Mouse (Mus musculus) central nervous system, embryonic 11.5 days (tissue): Measurements from ENCODE around the gene Olfr427. TPM values are rescaled to one million over a fixed set of nuclear protein-coding genes. Genes with fewer than 3 reads are reported as not detected.

Experiments used
- polyA plus RNA-seq: library from polyadenylated mRNA; depleted of rRNA; stranded (reverse); fragments of >200 nt; gene quantifications from 2 replicates; pipeline ENCODE4 v1.2.3, GENCODE M21; 2012; rRNA removed

Olfr427 gene
- polyA plus RNA-seq, result not detected in 2 replicates

GRCm38 (mm10) chr1:174096591-174096990, at the start of gene Olfr427:
Gene Olfr427 (plus strand): TSS chr1:174096891.

GRCm38 (mm10) chr1:174048893-174049292, 47.8 kb upstream of the Olfr427 start, which contains the start of gene Olfr432:
Gene Olfr432 (plus strand): TSS chr1:174049205.

GRCm38 (mm10) chr1:174066305-174066704, 30.4 kb upstream of the Olfr427 start, which contains the start of gene Olfr430:
Gene Olfr430 (plus strand): TSS chr1:174066605.

GRCm38 (mm10) chr1:174084031-174084430, 12.7 kb upstream of the Olfr427 start, which contains the start of gene Olfr429:
Gene Olfr429 (plus strand): TSS chr1:174084331.

GRCm38 (mm10) chr1:174121062-174121461, 24.4 kb downstream of the Olfr427 start, which contains the start of gene Olfr231:
Gene Olfr231 (minus strand): TSS chr1:174121162.

GRCm38 (mm10) chr1:174131217-174131616, 34.5 kb downstream of the Olfr427 start, which contains the start of gene Olfr424:
Gene Olfr424 (plus strand): TSS chr1:174131517.

Other genes with a start within 250 kb of the Olfr427 start
- gene Ifi211, start 183.8 kb upstream of the Olfr427 start, polyA plus RNA-seq, result 0.19 and 0.34 TPM in 2 replicates
- gene Mndal, start 154.4 kb upstream of the Olfr427 start, polyA plus RNA-seq, result 0.39 and 0.40 TPM in 2 replicates
- gene Ifi203, start 154.2 kb upstream of the Olfr427 start, polyA plus RNA-seq, result 0.13 and 0.21 TPM in 2 replicates
- not detected in 2 replicates for gene Ifi202b, start 114.1 kb upstream of the Olfr427 start, polyA plus RNA-seq
- 0.05 and 0.09 TPM in 2 replicates for gene Ifi205, start 65.1 kb upstream of the Olfr427 start, polyA plus RNA-seq
- gene Olfr433, start 56.2 kb upstream of the Olfr427 start, polyA plus RNA-seq, result not detected in 2 replicates
- 0.04 TPM in 1 of 2 replicates, not detected in the other for gene Olfr432, start 47.7 kb upstream of the Olfr427 start, polyA plus RNA-seq
- gene Olfr430, start 30.3 kb upstream of the Olfr427 start, polyA plus RNA-seq, result not detected in 2 replicates
- not detected in 2 replicates for gene Olfr429, start 12.6 kb upstream of the Olfr427 start, polyA plus RNA-seq
- gene Olfr231, start 24.3 kb downstream of the Olfr427 start, polyA plus RNA-seq, result 0.05 and 0.15 TPM in 2 replicates
- not detected in 2 replicates for gene Olfr424, start 34.6 kb downstream of the Olfr427 start, polyA plus RNA-seq
- gene Olfr420, start 58.7 kb downstream of the Olfr427 start, polyA plus RNA-seq, result not detected in 2 replicates
- 4.9 and 6.0 TPM in 2 replicates for gene Spta1, start 75.9 kb downstream of the Olfr427 start, polyA plus RNA-seq
- gene Olfr419, start 155.2 kb downstream of the Olfr427 start, polyA plus RNA-seq, result not detected in 2 replicates
- gene Mptx1, start 233.6 kb downstream of the Olfr427 start, polyA plus RNA-seq, result not detected in 2 replicates